Mouse (Mus musculus) neural tube, embryonic 10.5 days (tissue): ENCODE measurements at regions not wholly inside any gene's neighbourhood (a gene's known extent, or its start where the extent isn't known, plus 50 kb on each side); places are given as distances from the start of the nearest gene placed in this dataset.

Experiments
- DNase-seq: peaks from one replicate; pipeline ENCODE4 v3.0.0-alpha.2; 2017; ENCODE audit warnings: low spot score; ENCODE audit errors: extremely low spot score

GRCm38 (mm10) chr10:112863808-112864207 lies 65.0 kb downstream of the Atxn7l3b start:
- DNase-seq, result no peak

DNA sequence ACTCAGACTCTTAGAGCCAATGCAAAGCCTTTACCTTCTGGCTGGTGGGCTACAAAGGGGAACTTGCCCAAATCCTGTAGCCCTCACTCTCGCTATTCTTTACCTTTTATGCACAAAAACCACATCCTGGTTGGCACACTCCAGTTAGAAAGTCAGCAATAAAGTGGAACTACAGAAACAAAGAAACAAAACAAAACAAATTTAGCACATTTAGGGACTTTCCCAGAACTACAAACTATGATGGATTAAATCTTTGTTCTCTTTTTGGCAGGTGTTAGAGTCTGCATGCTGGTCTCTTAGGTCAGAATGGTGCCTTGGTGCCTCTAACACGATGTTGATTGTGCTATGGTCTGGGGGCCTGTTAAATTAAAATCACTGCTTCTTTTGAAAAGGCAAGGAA lies 65.4 kb downstream of the Atxn7l3b start:
- DNase-seq, result no peak

- DNase-seq, result no peak
Measured at GRCm38 (mm10) chr10:112851997-112852396, 76.8 kb downstream of the Atxn7l3b start.

DNA sequence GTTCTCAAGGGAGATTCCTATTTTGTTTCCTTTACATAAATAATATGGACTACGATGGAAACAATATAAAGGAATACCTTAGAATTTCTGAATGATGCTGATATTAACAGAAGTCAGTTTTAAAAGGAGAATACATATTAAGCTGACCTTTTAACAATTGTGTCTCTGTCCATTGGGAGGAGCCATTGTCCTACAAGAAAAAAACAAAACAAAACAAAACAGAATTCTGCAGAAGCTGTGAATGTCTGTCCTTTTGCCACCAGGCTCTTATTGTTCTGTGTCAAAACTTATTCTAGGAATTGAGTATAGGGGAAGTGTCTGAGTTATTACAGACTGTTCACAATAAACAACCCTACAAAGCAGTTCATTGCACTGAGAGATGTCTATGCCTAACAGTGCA lies 82.6 kb downstream of the Atxn7l3b start:
- no peak for DNase-seq

- DNase-seq, result no peak
Measured at GRCm38 (mm10) chr10:112837400-112838035, 91.3 kb downstream of the Atxn7l3b start.

- no peak for DNase-seq
Measured at GRCm38 (mm10) chr10:112835970-112836369, 92.8 kb downstream of the Atxn7l3b start.

GRCm38 (mm10) chr10:112835508-112835907 lies 93.3 kb downstream of the Atxn7l3b start:
- no peak for DNase-seq

DNA sequence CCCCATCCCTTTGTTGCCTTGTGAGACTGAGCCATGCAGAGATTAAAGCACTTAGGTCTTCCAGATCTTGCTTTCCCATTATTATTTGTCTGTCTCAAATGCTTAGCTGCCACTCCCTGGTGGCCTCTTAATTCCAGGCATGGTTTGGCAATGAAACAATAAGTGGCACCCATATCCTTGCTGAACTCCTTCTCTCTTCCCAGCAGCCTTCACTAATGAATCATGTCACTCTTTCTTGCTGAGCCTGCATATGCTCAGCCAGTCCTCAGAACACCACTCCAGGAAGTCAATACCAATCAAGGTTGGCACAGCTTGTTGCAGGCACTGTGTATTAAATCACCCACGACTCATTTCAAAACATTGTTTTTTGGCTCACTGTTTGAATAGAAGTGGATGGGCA lies 118.6 kb downstream of the Atxn7l3b start:
- no peak for DNase-seq

DNA sequence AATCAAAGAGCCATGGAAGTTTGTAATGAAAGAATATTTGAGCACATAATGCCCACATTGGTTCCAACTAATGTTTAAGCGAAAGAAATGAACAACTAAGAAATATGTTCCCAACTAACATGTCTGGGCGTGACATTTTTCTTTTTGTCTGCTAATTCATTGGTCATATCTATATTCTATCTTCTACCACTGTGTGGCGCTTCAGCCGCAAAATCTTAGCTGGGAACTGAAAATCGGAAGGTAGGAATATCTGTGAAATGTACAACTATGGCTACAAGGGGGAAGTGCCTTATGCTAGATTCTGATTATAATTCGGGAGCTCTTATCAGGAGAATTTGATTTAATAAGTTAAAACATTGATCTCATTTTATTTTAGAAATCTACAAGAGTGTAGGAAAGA lies 125.2 kb downstream of the Atxn7l3b start:
- no peak for DNase-seq

- peak; percentile 28 for DNase-seq
Measured at GRCm38 (mm10) chr10:112801560-112801959, 127.2 kb downstream of the Atxn7l3b start.

GRCm38 (mm10) chr10:112798603-112799002 lies 130.2 kb downstream of the Atxn7l3b start:
- DNase-seq, result no peak

- peak; percentile 22 for DNase-seq
Measured at GRCm38 (mm10) chr10:112798090-112798489, 130.7 kb downstream of the Atxn7l3b start.

DNA sequence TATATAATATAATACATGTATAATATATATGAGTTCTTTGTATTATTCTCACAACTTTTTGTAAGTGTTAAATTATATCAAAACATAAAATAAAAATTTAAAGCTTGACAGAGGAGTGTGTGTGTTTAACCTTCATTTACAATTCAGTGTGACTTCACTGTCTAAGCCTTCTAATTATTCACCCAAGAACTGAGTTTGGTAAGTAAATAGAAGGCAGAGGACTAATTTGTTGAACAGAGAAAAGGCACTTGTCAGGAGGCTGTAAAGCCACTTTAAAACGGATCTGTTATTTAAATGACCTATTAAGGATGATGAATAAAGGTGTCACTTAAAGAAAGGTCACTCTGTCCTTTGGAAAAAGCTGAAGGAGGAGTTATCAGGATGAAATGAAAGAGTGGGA lies 132.9 kb downstream of the Atxn7l3b start:
- DNase-seq, result no peak

GRCm38 (mm10) chr10:112795473-112795872 lies 133.3 kb downstream of the Atxn7l3b start:
- DNase-seq, result no peak

- DNase-seq, result no peak
Measured at GRCm38 (mm10) chr10:112788236-112788635, 140.6 kb downstream of the Atxn7l3b start.

- no peak for DNase-seq
Measured at GRCm38 (mm10) chr10:112774262-112774661, 154.5 kb downstream of the Atxn7l3b start.

DNA sequence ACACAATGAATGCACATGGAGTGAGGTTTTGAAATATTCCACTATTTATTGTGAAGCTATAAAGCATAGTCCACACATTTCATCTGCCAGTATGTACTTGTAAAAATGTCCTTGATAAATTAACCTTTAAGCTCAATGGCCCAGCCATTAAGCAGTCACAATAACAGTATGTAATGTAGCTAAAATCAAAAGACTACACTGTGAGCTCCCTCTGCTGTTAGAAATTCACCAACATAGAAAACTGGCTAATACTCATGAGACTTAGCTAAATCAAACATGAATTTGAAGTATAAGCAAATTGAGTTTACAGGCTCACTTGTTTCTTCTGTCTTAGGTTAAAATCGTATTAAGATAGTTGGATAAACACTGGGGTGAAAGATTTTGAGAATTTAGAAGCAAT lies 182.1 kb downstream of the Atxn7l3b start:
- DNase-seq, result no peak

DNA sequence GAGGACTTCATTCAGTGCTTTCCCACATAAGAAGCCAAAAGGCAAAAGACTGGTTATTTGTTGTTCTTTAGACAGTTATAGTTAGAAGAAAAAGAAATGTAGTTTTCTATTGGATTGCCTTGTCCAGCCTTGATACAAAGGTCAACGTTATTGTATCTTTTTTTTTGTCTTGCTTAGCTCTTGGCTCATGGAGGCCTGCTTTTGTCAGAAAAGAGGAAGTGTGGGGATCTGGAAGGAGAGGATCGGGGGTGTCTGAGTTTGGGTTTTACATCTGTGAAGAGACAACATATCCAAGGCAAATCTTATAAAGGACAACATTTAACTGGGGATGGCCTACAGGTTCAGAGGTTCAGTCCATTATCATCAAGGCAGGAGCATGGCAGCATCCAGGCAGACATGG lies 185.3 kb downstream of the Atxn7l3b start:
- no peak for DNase-seq

- DNase-seq, result no peak
Measured at GRCm38 (mm10) chr10:112742123-112742522, 186.7 kb downstream of the Atxn7l3b start.
